Mouse (Mus musculus) heart, adult 2 months (tissue): ENCODE data around the gene Depdc1b. TPM values are rescaled to one million over a fixed set of nuclear protein-coding genes. Genes with fewer than 3 reads are reported as not detected.

Source experiments
- DNase-seq, 2 experiments: peaks; one replicate each; pipeline ENCODE4 v3.0.0; 2021
- H3K27ac ChIP-seq: fragments of 200-600 bp; 2 replicates; pipeline ENCODE4 v1.8.1; 2022
- H3K27me3 ChIP-seq: fragments of 200-500 bp; 2 replicates; pipeline ENCODE4 v1.6.1; 2012; ENCODE audit warnings: mild to moderate bottlenecking, low read length, inconsistent platforms, mixed read lengths; ENCODE audit not compliant: control insufficient read depth, insufficient read depth
- H3K36me3 ChIP-seq: fragments of 200-500 bp; 2 replicates; pipeline ENCODE4 v1.6.1; 2012; ENCODE audit warnings: low read length, inconsistent platforms; ENCODE audit not compliant: control insufficient read depth, insufficient read depth
- H3K4me1 ChIP-seq: fragments of 200-500 bp; 2 replicates; pipeline ENCODE4 v1.6.1; 2011; ENCODE audit warnings: low read length; ENCODE audit not compliant: control insufficient read depth, insufficient read depth
- H3K4me3 ChIP-seq: fragments of 200-600 bp; 2 replicates; pipeline ENCODE4 v1.8.1; 2022
- H3K79me2 ChIP-seq: fragments of 200-500 bp; replicated peaks from 2 replicates; pipeline ENCODE4 v1.6.1; 2012; ENCODE audit warnings: mild to moderate bottlenecking, inconsistent platforms, low read length, moderate library complexity, mixed read lengths; ENCODE audit not compliant: control insufficient read depth, insufficient read depth
- H3K9ac ChIP-seq: fragments of 200-500 bp; 2 replicates; pipeline ENCODE4 v1.6.1; 2012; ENCODE audit warnings: low read depth, mild to moderate bottlenecking, control low read depth, inconsistent platforms, low read length, mixed read lengths
- CTCF ChIP-seq: fragments of 200-600 bp; IDR thresholded peaks from 2 replicates; pipeline ENCODE4 v1.8.1; 2022; ENCODE audit warnings: antibody characterized with exemption, mild to moderate bottlenecking, moderate library complexity
- EP300 ChIP-seq: fragments of 200-500 bp; IDR thresholded peaks from 2 replicates; pipeline ENCODE4 v1.6.1; 2011; ENCODE audit warnings: low read depth, low read length, control low read depth; ENCODE audit not compliant: insufficient read depth
- POLR2A ChIP-seq: fragments of 200-500 bp; IDR thresholded peaks from 2 replicates; pipeline ENCODE4 v1.6.1; 2011; ENCODE audit warnings: mild to moderate bottlenecking, low read depth, low read length, control low read depth; ENCODE audit not compliant: insufficient read depth
- WGBS: fragments of 180-500 bp; shearing (Covaris S2); methylation state at CpG from one replicate; pipeline ENCODE4 v1.1.7; 2018; 5-methylcytosine and 5-hydroxymethylcytosine counted together
- intact Hi-C: fragments of 180-260 bp; cut with DNase I; formaldehyde crosslinking; loops from one replicate; pipeline ENCODE4 v1.15.1; 2025
- polyA plus RNA-seq: library from polyadenylated mRNA; depleted of rRNA; stranded (reverse); fragments of >200 nt; gene quantifications from 2 replicates; pipeline ENCODE4 v1.2.3, GENCODE M21; 2012
- total RNA-seq, 2 experiments: library from RNA; stranded (reverse); gene quantifications; 2 replicates each; pipeline ENCODE4 v1.2.3; 2021

Gene Depdc1b
- total and polyA plus RNA-seq, 3 experiments, result 0.14 to 0.36 (median 0.34) TPM

DNA sequence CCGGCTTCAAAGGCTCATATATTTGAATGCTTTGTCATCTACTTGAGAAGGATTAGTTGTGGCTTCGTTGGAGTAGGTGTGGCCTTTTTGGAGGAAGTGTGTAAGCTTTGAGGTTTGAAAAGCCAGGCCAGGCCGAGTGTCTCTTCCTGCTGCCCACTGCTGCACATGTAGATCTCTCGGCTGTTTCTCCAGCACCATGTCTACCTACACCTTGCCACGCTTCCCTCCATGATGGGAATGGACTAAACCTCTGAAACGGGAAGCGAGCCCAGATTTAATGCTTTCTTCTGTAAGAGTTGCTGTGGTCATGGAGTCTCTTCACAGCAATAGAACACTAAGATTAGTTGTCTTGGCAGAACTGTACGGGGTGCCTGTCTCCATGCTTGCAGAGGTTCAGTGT is 4.1 kb downstream of the Depdc1b start:
- 91% methylated on average over 8 of the region's 8 CpGs for WGBS
- TF ChIP-seq EP300 (no peak), CTCF (no peak), POLR2A (no peak)

DNA sequence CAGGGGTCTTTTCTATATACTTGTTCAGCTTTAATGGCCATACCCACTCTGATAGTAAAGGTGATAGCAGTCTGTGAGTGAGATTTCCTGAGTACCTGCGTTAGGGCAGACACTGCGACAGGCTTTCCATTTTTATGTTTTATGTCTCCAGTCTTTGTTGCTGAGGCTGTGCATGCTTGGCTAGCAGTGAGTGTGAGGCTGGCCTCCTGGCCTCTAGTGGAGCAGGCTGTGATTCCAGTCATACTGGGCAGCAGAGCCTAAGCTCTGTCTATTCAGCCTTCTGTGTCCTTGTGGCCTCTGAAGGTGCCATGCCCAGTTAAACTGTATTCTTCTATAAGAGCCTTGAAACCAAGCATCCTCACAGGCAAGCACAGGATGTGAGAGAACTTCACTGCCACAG is 6.3 kb downstream of the Depdc1b start:
- H3K79me2 ChIP-seq, result no peaks in the 10 kb centered on the region
- TF ChIP-seq POLR2A (no peak), EP300 (no peak), CTCF (no peak)
- H3K27me3 ChIP-seq, result no peaks in the 10 kb centered on the region; the same call in 1 of the 2 replicates
- H3K36me3 ChIP-seq, result no peaks in the 10 kb centered on the region
- no peak overlapping the region for H3K4me3 ChIP-seq
- no peak overlapping the region for H3K9ac ChIP-seq
- H3K4me1 ChIP-seq, result no peaks in the 10 kb centered on the region
- H3K27ac ChIP-seq, result no peak overlapping the region
- intact Hi-C loops, result no loop called here
- no peak for DNase-seq
- WGBS, result 95% methylated on average over 2 of the region's 2 CpGs

More for the DNA sequence above, 4.1 kb downstream of the Depdc1b start:
- H3K79me2 ChIP-seq, result no peaks in the 10 kb centered on the region
- no peaks in the 10 kb centered on the region for H3K36me3 ChIP-seq
- no peak for DNase-seq
- intact Hi-C loops, result no loop called here
- H3K9ac ChIP-seq, result no peak overlapping the region
- H3K4me1 ChIP-seq, result peaks cover 2% of the 10 kb centered on the region
- no peak overlapping the region for H3K4me3 ChIP-seq
- no peaks in the 10 kb centered on the region for H3K27me3 ChIP-seq
- H3K27ac ChIP-seq, result no peak overlapping the region

DNA sequence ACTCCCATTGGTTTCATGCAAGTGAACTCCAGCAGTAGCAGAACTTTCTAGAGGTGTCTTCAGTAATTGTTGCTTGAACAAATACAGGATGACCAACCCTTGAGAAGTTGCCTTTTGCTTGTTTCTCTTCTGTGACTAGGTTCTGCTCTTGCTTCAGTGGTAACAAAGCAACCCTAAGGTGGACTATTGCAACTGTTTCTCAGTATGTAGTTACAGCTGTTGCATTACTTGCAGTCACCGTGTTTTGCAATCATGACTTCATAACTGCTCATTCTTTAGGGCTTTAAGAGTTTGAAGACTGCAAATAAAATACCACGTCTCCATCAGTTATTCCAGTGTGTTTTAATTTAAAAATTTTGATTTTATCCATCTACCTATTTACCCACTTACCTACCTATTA is 7.2 kb downstream of the Depdc1b start:
- 99% methylated on average over 2 of the region's 2 CpGs for WGBS
- no peak for DNase-seq
- no peaks in the 10 kb centered on the region for H3K79me2 ChIP-seq
- H3K36me3 ChIP-seq, result no peaks in the 10 kb centered on the region
- no peaks in the 10 kb centered on the region for H3K4me1 ChIP-seq
- intact Hi-C loops, result no loop called here
- no peak overlapping the region for H3K27ac ChIP-seq
- TF ChIP-seq EP300 (no peak), POLR2A (no peak), CTCF (no peak)
- no peaks in the 10 kb centered on the region; the same call in 1 of the 2 replicates for H3K27me3 ChIP-seq
- no peak overlapping the region for H3K4me3 ChIP-seq
- H3K9ac ChIP-seq, result no peak overlapping the region

DNA sequence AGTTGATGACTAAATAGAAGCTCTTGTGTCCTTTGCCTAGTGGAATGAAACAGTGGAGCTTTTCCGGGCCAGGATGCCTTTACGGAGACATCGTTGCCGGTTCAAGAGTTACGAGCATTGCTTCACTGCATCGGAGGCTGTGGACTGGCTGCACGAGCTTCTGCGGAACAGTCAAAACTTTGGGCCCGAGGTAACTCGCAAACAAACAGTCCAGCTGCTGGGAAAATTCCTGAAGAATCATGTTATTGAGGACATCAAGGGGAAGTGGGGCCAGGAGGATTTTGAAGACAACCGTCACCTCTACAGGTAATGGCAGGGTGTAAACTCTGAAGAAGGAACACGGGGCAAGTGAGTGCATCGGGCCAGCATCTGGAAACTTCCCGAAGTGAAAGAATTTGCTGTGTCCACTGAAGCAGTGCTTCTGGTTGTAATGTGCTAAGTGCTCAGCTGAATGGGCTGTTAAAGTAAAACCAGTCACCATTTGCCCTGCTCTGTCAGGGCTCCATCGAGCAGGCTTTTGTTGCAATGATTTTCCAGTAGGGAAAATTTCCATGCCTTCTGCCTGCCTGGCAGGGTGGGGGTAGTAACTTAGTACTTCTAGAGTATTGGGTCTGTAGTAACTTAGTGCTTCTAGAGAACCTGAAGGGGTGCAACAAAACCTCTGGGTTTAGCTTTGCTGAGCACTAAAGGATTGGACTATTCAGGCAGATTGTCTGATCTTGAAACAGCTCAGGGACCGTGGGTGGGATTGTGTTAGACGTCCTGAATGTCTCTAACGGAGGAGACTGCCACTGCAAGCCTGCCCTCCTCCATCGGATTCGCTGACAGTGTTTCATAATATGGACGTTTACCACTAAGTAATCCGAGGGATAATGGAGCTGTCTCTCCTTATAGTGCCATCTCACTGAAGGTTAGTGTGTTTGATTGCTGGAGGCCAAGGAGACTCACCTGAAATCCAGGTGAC is 8.0 kb downstream of the Depdc1b start:
- H3K36me3 ChIP-seq, result no peaks in the 10 kb centered on the region
- H3K27me3 ChIP-seq, result no peaks in the 10 kb centered on the region; the same call in 1 of the 2 replicates
- no peaks in the 10 kb centered on the region for H3K79me2 ChIP-seq
- H3K4me3 ChIP-seq, result no peak overlapping the region
- TF ChIP-seq EP300 (no peak), POLR2A (no peak), CTCF (no peak)
- H3K27ac ChIP-seq, result no peak overlapping the region
- H3K4me1 ChIP-seq, result no peaks in the 10 kb centered on the region
- no peak for DNase-seq
- no peak overlapping the region for H3K9ac ChIP-seq
- intact Hi-C loops, result no loop called here
- whole genome bisulfite sequencing, result 92% methylated on average over 22 of the region's 22 CpGs

DNA sequence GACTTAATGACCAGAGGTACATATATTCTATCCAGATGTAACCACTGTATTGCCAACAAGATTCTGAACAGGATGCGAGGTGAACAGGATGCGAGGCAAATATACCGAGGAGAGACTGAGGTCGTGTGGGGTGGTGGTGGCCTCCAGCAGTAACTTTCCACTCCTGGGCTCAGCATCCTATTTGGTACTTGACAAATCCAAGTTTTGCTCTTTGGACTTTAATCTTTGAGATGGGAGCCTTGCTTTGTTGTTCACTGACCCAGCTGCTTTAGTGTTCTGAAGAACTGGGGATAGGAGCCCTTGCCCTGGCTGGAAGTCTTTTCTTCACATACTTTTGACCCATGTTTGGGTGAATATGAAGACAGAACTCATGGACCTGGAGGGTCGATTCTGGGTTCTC is 9.7 kb downstream of the Depdc1b start:
- intact Hi-C loops, result loop anchor here (5.0 kb wide), 1 partner anchor 114 kb away; the partner anchor contains the start of gene Elovl7

DNA sequence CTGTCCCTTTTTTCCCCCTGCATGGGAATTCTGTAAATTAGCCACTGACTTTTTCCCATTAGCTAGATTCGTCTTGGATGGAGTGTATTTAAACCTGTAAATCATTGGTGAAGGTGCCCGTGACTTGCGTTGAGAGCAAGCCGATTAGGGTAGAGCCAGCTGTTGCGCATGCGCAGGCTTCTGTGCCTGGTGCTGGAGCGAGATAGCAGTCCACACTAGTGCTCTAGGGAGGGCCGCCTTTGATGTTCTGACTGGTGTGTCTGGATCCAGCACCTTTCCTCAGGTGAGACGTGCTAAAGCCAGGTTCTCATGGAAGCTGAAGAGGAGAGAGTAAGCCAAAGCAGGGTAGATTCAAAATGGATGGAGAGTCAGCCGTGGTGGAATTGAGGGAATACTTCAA is 10.2 kb downstream of the Depdc1b start:
- intact Hi-C loops, result loop anchor here (5.0 kb wide), 1 partner anchor 114 kb away; the partner anchor contains the start of gene Elovl7
- no peak overlapping the region for H3K4me3 ChIP-seq
- 96% methylated on average over 10 of the region's 10 CpGs for WGBS
- no peaks in the 10 kb centered on the region for H3K79me2 ChIP-seq
- no peak for TF ChIP-seq EP300
- TF ChIP-seq POLR2A, result no peak
- no peak for TF ChIP-seq CTCF
- DNase-seq, result no peak
- no peaks in the 10 kb centered on the region for H3K36me3 ChIP-seq
- no peak overlapping the region for H3K27ac ChIP-seq
- H3K4me1 ChIP-seq, result no peaks in the 10 kb centered on the region
- no peak overlapping the region for H3K9ac ChIP-seq
- H3K27me3 ChIP-seq, result no peaks in the 10 kb centered on the region; the same call in 1 of the 2 replicates

More for the DNA sequence above, 9.7 kb downstream of the Depdc1b start:
- Histone ChIP-seq H3K9ac (no peak overlapping the region), H3K36me3 (no peaks in the 10 kb centered on the region), H3K27ac (no peak overlapping the region), H3K79me2 (no peaks in the 10 kb centered on the region), H3K4me3 (no peak overlapping the region), H3K27me3 (no peaks in the 10 kb centered on the region; the same call in 1 of the 2 replicates), H3K4me1 (no peaks in the 10 kb centered on the region)
- WGBS, result 75% methylated on average over 5 of the region's 5 CpGs
- no peak for TF ChIP-seq CTCF
- no peak for TF ChIP-seq EP300
- TF ChIP-seq POLR2A, result no peak
- no peak for DNase-seq
